Mouse (Mus musculus) forebrain, embryonic 13.5 days (tissue): ENCODE measurements around the gene Fbxo36. TPM values are rescaled to one million over a fixed set of nuclear protein-coding genes. Genes with fewer than 3 reads are reported as not detected.
A peak's percentile ranks its signal among the peaks of the same experiment; 100 is the strongest.

Experiments
- ATAC-seq: fragments of 200-750 bp; cut with Nextera tagmentation; 2 replicates; pipeline ENCODE4 v1.8.0; 2017
- H3K27ac ChIP-seq: fragments of 300-500 bp; sonication (generic); 2 replicates; pipeline ENCODE4 v1.5.1; 2015; ENCODE audit warnings: inconsistent platforms, mild to moderate bottlenecking, moderate library complexity
- H3K27me3 ChIP-seq: fragments of 300-500 bp; sonication (generic); 2 replicates; pipeline ENCODE4 v1.6.1; 2015; ENCODE audit warnings: mild to moderate bottlenecking, inconsistent platforms
- H3K36me3 ChIP-seq: fragments of 300-500 bp; sonication (generic); 2 replicates; pipeline ENCODE4 v1.6.1; 2015; ENCODE audit warnings: mild to moderate bottlenecking, inconsistent platforms; ENCODE audit not compliant: poor library complexity, severe bottlenecking
- H3K4me1 ChIP-seq: fragments of 300-500 bp; sonication (generic); 2 replicates; pipeline ENCODE4 v1.6.1; 2015; ENCODE audit warnings: inconsistent platforms
- H3K4me2 ChIP-seq: fragments of 300-500 bp; sonication (generic); 2 replicates; pipeline ENCODE4 v1.6.1; 2015; ENCODE audit warnings: inconsistent platforms, mild to moderate bottlenecking, moderate library complexity
- H3K4me3 ChIP-seq: fragments of 300-500 bp; sonication (generic); 2 replicates; pipeline ENCODE4 v1.5.1; 2015; ENCODE audit warnings: mild to moderate bottlenecking, inconsistent platforms
- H3K9ac ChIP-seq: fragments of 300-500 bp; sonication (generic); 2 replicates; pipeline ENCODE4 v1.6.1; 2015; ENCODE audit warnings: mild to moderate bottlenecking, inconsistent platforms
- H3K9me3 ChIP-seq: fragments of 300-500 bp; sonication (generic); replicated peaks from 2 replicates; pipeline ENCODE4 v1.6.1; 2016; ENCODE audit warnings: inconsistent platforms
- WGBS: fragments of 180-500 bp; shearing (Covaris S2); methylation state at CpG from one replicate; pipeline ENCODE4 v1.1.7; 2015; 5-methylcytosine and 5-hydroxymethylcytosine counted together
- polyA plus RNA-seq: library from polyadenylated mRNA; unstranded; fragments of >200 nt; fragmentation: Nextera tagmentation; extraction: Ambion mirVana; gene quantifications from 2 replicates; pipeline ENCODE4 v1.2.1, GENCODE M21; 2015

Gene Fbxo36
- polyA plus RNA-seq, 1 experiment from 2014 or later = 9.7 TPM

GRCm38 (mm10) chr1:84910177-84910804, 70.7 kb downstream of the Fbxo36 start:
- Histone ChIP-seq H3K4me1 (peaks cover 10% of the 10 kb centered on the region; the same call in 1 of the 2 replicates), H3K27me3 (no peaks in the 10 kb centered on the region), H3K36me3 (peaks cover 22% of the 10 kb centered on the region), H3K4me2 (no peak overlapping the region), H3K27ac (peak overlapping the region; percentile 48), H3K4me3 (no peak overlapping the region), H3K9me3 (0 out of 2 replicates have a peak, but pooled peaks cover 6% of the 10 kb centered on the region), H3K9ac (no peak overlapping the region)
- WGBS = 61% methylated on average over 8 of the region's 8 CpGs
- peak; percentile 70; the same call in 1 of the 2 replicates for ATAC-seq

DNA sequence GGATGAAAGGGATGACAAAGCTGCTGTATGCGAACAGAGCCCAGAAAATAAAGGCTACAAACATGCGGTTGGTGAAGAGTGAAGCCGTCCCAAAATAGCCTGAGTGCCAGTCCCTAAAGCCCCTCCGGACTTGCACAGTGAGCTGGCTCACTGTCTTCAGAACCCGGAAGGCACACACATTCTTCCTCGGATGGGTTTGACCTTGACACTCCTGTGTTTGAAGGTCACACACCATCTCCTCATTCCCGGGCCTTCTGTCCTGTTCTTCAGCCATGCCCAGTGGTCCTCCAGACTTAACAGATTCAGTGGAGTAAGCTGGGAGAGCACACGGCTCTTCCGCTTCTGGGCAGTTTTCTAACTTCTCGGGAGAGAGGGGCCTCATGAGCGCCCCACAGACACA, 72.9 kb downstream of the Fbxo36 start:
- WGBS = 94% methylated on average over 11 of the region's 11 CpGs

GRCm38 (mm10) chr1:84915010-84915409, 75.4 kb downstream of the Fbxo36 start:
- H3K4me2 ChIP-seq = no peak overlapping the region
- no peak overlapping the region for H3K27ac ChIP-seq
- no peaks in the 10 kb centered on the region for H3K27me3 ChIP-seq
- H3K4me3 ChIP-seq = no peak overlapping the region
- H3K9ac ChIP-seq = no peak overlapping the region
- H3K9me3 ChIP-seq = 0 out of 2 replicates have a peak, but pooled peaks cover 6% of the 10 kb centered on the region
- 88% methylated on average over 4 of the region's 4 CpGs for WGBS
- ATAC-seq = no peak
- peaks cover 8% of the 10 kb centered on the region; the same call in 1 of the 2 replicates for H3K4me1 ChIP-seq
- H3K36me3 ChIP-seq = peaks cover 32% of the 10 kb centered on the region

More for the DNA sequence above, 72.9 kb downstream of the Fbxo36 start:
- Histone ChIP-seq H3K9ac (no peak overlapping the region), H3K4me3 (no peak overlapping the region), H3K27ac (no peak overlapping the region), H3K36me3 (peaks cover 22% of the 10 kb centered on the region), H3K9me3 (0 out of 2 replicates have a peak, but pooled peaks cover 6% of the 10 kb centered on the region), H3K27me3 (no peaks in the 10 kb centered on the region), H3K4me1 (peaks cover 10% of the 10 kb centered on the region; the same call in 1 of the 2 replicates), H3K4me2 (no peak overlapping the region)
- no peak for ATAC-seq

GRCm38 (mm10) chr1:84918865-84919264, 79.2 kb downstream of the Fbxo36 start:
- no peak overlapping the region for H3K27ac ChIP-seq
- H3K9me3 ChIP-seq = no peaks in the 10 kb centered on the region
- H3K9ac ChIP-seq = no peak overlapping the region
- H3K4me3 ChIP-seq = no peak overlapping the region
- H3K4me2 ChIP-seq = no peak overlapping the region
- H3K4me1 ChIP-seq = no peaks in the 10 kb centered on the region
- H3K27me3 ChIP-seq = no peaks in the 10 kb centered on the region
- peaks cover 10% of the 10 kb centered on the region for H3K36me3 ChIP-seq
- ATAC-seq = no peak
- 93% methylated on average over 3 of the region's 3 CpGs for WGBS

GRCm38 (mm10) chr1:84923432-84923831, 83.8 kb downstream of the Fbxo36 start:
- Histone ChIP-seq H3K27me3 (no peaks in the 10 kb centered on the region), H3K4me1 (no peaks in the 10 kb centered on the region), H3K9me3 (no peaks in the 10 kb centered on the region), H3K9ac (no peak overlapping the region), H3K36me3 (peaks cover 27% of the 10 kb centered on the region), H3K27ac (no peak overlapping the region), H3K4me2 (no peak overlapping the region), H3K4me3 (no peak overlapping the region)
- 92% methylated on average over 2 of the region's 2 CpGs for WGBS
- ATAC-seq = no peak

GRCm38 (mm10) chr1:84924134-84924533, 84.5 kb downstream of the Fbxo36 start:
- Histone ChIP-seq H3K4me2 (no peak overlapping the region), H3K9ac (no peak overlapping the region), H3K4me1 (no peaks in the 10 kb centered on the region), H3K36me3 (peaks cover 27% of the 10 kb centered on the region), H3K27ac (no peak overlapping the region), H3K27me3 (no peaks in the 10 kb centered on the region), H3K9me3 (no peaks in the 10 kb centered on the region), H3K4me3 (no peak overlapping the region)
- no peak for ATAC-seq
- WGBS = 86% methylated on average over 6 of the region's 6 CpGs

GRCm38 (mm10) chr1:84925599-84925998, 86.0 kb downstream of the Fbxo36 start:
- no peaks in the 10 kb centered on the region for H3K9me3 ChIP-seq
- H3K4me3 ChIP-seq = no peak overlapping the region
- H3K27ac ChIP-seq = no peak overlapping the region
- no peak for ATAC-seq
- H3K36me3 ChIP-seq = peaks cover 24% of the 10 kb centered on the region
- no peaks in the 10 kb centered on the region for H3K27me3 ChIP-seq
- H3K9ac ChIP-seq = no peak overlapping the region
- 86% methylated on average over 9 of the region's 9 CpGs for WGBS
- no peaks in the 10 kb centered on the region for H3K4me1 ChIP-seq
- no peak overlapping the region for H3K4me2 ChIP-seq

- Histone ChIP-seq H3K27ac (peak overlapping the region; percentile 90; the same call in 1 of the 2 replicates), H3K4me3 (peak overlapping the region; percentile 71), H3K9ac (peak overlapping the region; percentile 89; the same call in 1 of the 2 replicates), H3K27me3 (no peaks in the 10 kb centered on the region), H3K9me3 (no peaks in the 10 kb centered on the region), H3K4me1 (peaks cover 10% of the 10 kb centered on the region), H3K4me2 (peak overlapping the region; percentile 70), H3K36me3 (peaks cover 7% of the 10 kb centered on the region; the same call in 1 of the 2 replicates)
- WGBS = 11% methylated on average over 22 of the region's 22 CpGs
- peak; percentile 23 for ATAC-seq
Observed at GRCm38 (mm10) chr1:84933472-84934150, 94.0 kb downstream of the Fbxo36 start.

DNA sequence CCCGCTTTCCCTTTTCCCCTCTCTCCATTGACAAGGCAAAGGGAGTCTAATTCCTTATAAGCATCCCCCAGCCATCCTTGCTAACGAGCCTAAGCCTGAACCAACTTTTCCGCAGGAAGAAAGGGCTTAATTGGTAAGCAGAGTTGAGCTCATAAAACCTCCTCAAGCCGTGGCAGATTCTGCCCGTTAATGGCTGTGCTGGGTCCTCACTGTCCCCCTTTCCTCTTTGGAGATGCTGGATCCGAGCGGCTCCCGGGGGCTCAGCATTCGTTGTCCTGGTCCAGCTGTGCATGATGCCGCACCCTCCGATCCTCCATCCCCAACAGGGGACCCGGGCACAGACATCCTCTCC, 94.5 kb downstream of the Fbxo36 start:
- ATAC-seq = peak; percentile 16

DNA sequence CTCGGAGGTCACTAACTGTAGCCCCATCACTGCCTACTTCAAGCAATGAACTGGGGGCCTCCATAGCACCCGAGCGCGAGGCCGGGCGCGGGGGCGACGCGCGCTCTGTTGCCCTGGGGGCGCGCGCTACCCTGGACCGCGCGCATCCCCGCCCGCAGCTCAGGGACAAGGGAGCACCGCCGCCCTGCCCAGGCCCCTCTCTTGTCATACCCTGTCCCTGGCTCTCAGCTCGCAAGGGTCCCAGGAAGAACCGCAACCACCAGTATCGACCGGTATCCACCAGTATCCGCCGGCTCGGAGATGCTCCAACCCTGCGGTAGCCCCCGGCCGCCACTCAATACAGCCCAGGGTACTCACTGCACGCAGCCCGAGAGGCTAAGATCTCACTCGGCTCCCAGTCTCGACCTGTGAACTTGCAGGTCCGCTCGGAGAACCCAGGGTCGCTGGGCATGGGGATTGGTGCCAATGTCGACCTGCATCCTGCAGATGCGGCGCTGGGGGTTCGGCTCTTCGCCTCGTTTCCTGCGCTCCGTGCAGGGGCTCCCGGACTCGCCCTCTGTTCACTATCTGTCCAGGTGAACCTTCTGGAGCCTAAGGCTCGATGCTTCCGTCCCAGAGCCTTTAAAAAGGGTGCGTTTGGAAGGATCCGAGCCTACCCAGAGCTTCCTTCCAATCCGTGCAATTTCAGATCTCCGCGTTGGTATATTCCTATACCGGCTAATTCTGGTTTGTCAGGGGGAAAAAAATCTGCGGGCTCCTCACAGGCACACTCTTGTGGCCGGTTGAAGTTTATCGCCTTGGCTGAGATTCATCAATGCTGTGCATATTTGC, 95.1 kb downstream of the Fbxo36 start, which contains the start of gene Slc16a14:
Gene Slc16a14 (minus strand): TSS at position 632 of the 831 bp plus-strand sequence.
- under 1% methylated on average over 56 of the region's 59 CpGs for WGBS
- peak within 1 kb of the TSS; percentile 90 for H3K27ac ChIP-seq

More for the DNA sequence above, 94.5 kb downstream of the Fbxo36 start:
- under 1% methylated on average over 12 of the region's 12 CpGs for WGBS
- Histone ChIP-seq H3K27me3 (no peaks in the 10 kb centered on the region), H3K9me3 (no peaks in the 10 kb centered on the region), H3K4me1 (peaks cover 10% of the 10 kb centered on the region), H3K27ac (peak overlapping the region; percentile 90), H3K4me2 (peak overlapping the region; percentile 70), H3K9ac (peak overlapping the region; percentile 89), H3K36me3 (peaks cover 1% of the 10 kb centered on the region; the same call in 1 of the 2 replicates), H3K4me3 (peak overlapping the region; percentile 71)

GRCm38 (mm10) chr1:84935668-84936067, 96.0 kb downstream of the Fbxo36 start:
- Histone ChIP-seq H3K9ac (0 out of 2 replicates have a peak overlapping the region, but pooled peaks have one; percentile 89), H3K27me3 (no peaks in the 10 kb centered on the region), H3K27ac (no peak overlapping the region), H3K36me3 (no peaks in the 10 kb centered on the region), H3K4me1 (peaks cover 10% of the 10 kb centered on the region), H3K4me2 (peak overlapping the region; percentile 70), H3K4me3 (peak overlapping the region; percentile 71; the same call in 1 of the 2 replicates), H3K9me3 (no peaks in the 10 kb centered on the region)
- WGBS = 68% methylated on average over 9 of the region's 9 CpGs
- no peak for ATAC-seq

More for the DNA sequence above, 95.1 kb downstream of the Fbxo36 start, which contains the start of gene Slc16a14:
- H3K9me3 ChIP-seq = no peaks in the 10 kb centered on the region
- H3K36me3 ChIP-seq = no peaks in the 10 kb centered on the region
- H3K27me3 ChIP-seq = no peaks in the 10 kb centered on the region
- peak within 1 kb of the TSS; percentile 89 for H3K9ac ChIP-seq
- H3K4me3 ChIP-seq = peak within 1 kb of the TSS; percentile 71
- ATAC-seq = peak; percentile 88
- peak within 1 kb of the TSS; percentile 70 for H3K4me2 ChIP-seq
- H3K4me1 ChIP-seq = peaks cover 10% of the 10 kb centered on the region
